Mouse (Mus musculus) Patski (cell line): ENCODE results near the gene Arih1. TPM values are rescaled to one million over a fixed set of nuclear protein-coding genes. Genes with fewer than 3 reads are reported as not detected.
"Not testable (repeated sequence)": the region's sequence is repeated elsewhere in the genome, so short reads cannot be mapped to it uniquely, and the experiment has no call there.

Source experiments
- ATAC-seq: fragments of 100-300 bp; one replicate; pipeline ENCODE4 v1.8.0; 2021
- CTCF ChIA-PET: fragments of 350-600 bp; sonication (Branson Sonifier 250); formaldehyde crosslinking; loops from one replicate; lab custom pipeline; 2022; ENCODE audit warnings: inconsistent platforms; lab: Charles Lee
- POLR2A ChIA-PET: fragments of 350-600 bp; sonication (Branson Sonifier 250); formaldehyde crosslinking; loops from one replicate; lab custom pipeline; 2022; ENCODE audit warnings: antibody characterized with exemption, inconsistent platforms; lab: Charles Lee
- DNase-seq: peaks from one replicate; pipeline ENCODE4 v3.0.0-alpha.2; 2011; ENCODE audit warnings: low read depth, low spot score
- H3K27me3 ChIP-seq: fragments of 371-371 bp; one replicate; pipeline ENCODE4 v1.5.1; 2021
- CTCF ChIP-seq: fragments of 100-300 bp; IDR thresholded peaks from one replicate; pipeline ENCODE4 v1.5.1; 2021
- in situ Hi-C: fragments of 300-500 bp; cut with MboI; formaldehyde crosslinking; loops from 3 replicates; pipeline ENCODE4 v1.11.1; 2018; ENCODE audit warnings: low pct_unique_long_range_greater_than_20kb, mixed read lengths
- polyA plus RNA-seq: library from polyadenylated mRNA; unstranded; gene quantifications from one replicate; pipeline ENCODE4 v1.2.3, GENCODE M21; 2021

Gene Arih1
- polyA plus RNA-seq, 1 experiment from 2014 or later = 74.4 TPM

DNA sequence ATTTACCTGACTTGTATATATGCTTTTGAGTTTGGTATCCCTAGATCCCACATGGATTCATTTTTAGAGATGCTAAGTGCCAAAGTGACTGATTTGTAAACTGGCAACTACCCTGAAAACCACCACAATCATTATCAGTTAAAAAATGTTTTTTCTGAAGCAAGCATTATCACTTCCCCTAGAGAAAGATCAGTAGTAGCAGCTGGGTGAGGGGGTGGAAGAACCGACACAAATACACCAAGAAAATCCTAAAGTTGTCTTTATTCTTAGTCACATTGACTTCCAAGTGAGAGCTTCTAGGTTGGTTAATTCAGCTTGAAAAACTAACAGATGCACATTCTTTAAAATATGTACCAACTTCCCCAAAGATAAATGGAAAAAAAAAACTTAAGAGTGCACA is 98.1 kb downstream of the Arih1 start:
- no peaks in the 10 kb centered on the region for H3K27me3 ChIP-seq
- in situ Hi-C loops = no loop called here
- TF ChIP-seq CTCF = no peak
- ATAC-seq (no peak), DNase-seq (no peak)
- ChIA-PET POLR2A (no interaction called here), CTCF (no interaction called here)

DNA sequence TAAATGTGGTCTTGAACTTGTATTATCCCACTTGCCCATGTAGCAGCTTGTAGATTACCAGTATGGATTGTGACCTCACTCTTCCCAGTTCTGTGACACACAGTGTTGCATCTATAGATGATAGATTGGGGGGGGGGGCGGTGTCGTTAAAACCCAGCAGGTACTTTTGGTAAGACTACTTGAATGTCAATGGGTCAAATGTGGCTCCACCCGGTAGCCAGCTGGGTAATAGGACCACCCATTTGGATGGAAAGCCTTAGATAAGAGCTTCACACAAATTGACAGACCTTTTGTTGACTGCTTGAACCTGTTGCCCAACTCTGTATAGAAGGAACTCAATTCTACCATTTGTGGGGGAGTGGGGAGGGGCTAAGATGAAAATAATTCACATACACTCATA is 99.0 kb downstream of the Arih1 start:
- CTCF ChIA-PET = no interaction called here
- no peak for DNase-seq
- in situ Hi-C loops = no loop called here
- TF ChIP-seq CTCF = no peak
- H3K27me3 ChIP-seq = no peaks in the 10 kb centered on the region
- ATAC-seq = no peak
- POLR2A ChIA-PET = no interaction called here

DNA sequence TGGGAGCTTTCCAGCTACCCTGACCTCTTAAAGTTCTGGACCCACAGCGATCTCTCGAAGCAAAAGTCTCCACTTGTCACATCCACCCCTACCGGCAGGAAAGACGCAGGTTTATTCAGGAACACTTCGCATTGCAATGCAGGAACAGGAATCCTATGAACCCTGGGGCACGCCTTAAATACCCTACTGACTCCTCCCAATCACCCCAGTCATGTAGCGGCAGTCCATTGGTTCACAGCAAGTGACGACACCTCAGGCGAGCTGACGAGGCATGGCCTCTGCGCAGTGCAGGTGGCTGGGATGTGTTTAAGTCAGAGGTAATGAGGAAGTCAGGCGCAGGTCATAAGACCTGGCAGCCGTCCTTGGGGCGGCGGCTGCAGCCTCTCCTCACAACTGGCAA is 110.8 kb downstream of the Arih1 start:
- DNase-seq (no peak), ATAC-seq (no peak)
- TF ChIP-seq CTCF = no peak
- ChIA-PET POLR2A (no interaction called here), CTCF (no interaction called here)
- H3K27me3 ChIP-seq = peaks cover 8% of the 10 kb centered on the region
- in situ Hi-C loops = no loop called here

DNA sequence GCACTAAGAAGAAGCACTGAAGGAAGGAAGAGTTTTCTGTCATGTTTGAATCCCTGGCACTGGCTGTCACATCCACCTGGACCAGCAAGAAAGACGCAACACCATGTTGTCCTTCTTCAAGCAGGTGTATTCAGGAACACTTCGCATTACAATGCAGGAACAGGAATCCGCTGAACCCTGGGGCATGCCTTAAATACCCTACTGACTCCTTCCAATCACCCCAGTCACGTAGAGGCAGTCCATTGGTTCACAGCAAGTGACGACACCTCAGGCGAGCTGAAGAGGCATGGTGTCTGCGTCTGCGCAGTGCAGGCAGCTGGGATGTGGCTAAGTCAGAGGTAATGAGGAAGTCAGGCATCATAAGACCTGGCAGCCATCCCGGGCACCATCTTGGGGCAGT is 116.8 kb downstream of the Arih1 start:
- TF ChIP-seq CTCF = no peak
- H3K27me3 ChIP-seq = peaks cover 6% of the 10 kb centered on the region
- POLR2A ChIA-PET = no interaction called here
- CTCF ChIA-PET = no interaction called here
- in situ Hi-C loops = no loop called here
- ATAC-seq (no peak), DNase-seq (no peak)

DNA sequence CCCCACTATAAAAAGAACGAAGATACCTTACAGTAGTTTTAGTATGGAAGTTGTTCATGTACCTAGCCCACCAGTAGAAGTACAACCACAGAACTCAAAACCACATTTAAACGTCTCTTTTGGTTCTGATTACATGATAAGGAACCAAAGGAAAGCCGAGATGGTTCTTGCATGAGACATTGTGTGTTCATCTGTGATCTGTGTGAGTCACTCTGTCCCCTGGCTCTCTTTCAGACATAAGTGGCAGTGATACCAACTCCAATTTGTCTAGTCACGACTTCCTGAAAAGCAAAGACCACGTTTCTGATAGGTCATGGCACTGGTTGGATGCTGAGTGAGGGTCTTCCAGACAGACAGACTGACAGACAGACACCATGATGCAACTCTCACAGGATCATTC is 117.2 kb downstream of the Arih1 start:
- peaks cover 6% of the 10 kb centered on the region for H3K27me3 ChIP-seq
- ChIA-PET POLR2A (no interaction called here), CTCF (no interaction called here)
- no peak for ATAC-seq
- in situ Hi-C loops = no loop called here
- no peak for DNase-seq
- no peak for TF ChIP-seq CTCF

DNA sequence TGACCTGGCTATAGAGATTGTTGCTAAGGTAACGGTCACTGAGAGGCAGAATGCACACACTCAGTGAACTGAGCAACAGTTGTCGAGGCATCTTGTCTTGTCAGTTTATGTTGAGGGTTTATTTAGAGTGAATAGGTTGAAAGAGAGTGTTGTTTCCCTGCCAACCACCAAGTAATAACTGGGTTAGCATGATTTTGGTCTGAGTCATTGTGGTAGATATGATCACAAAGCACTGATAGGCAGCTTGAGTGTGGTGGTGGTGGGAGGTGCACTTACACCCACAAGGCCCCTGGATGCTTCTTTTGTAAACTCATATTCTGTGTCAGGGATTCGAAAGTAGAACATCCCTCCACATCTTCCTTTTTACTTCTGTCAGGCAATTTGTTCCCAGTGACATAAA is 125.9 kb downstream of the Arih1 start:
- in situ Hi-C loops, ATAC-seq, H3K27me3 ChIP-seq, DNase-seq, CTCF ChIA-PET, POLR2A ChIA-PET: not testable (repeated sequence)

DNA sequence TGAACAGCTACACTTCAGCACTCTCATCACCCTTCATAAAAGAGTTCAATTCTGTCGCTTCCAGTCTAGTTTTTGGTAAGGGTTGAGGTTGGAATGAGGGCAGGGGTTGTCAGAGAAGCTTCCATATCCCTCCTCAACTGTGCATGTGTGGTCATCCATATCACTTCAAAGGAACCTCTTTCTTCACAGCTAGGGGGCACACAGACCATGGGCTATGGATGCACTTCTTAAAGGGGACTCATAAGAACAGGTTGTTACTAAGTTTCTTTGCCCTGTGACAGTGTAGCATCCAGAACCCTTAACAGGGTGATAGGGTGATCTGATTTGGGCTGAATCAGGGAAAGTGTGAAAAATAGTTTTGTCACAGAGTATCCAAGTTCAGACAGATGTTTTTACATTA is 128.4 kb downstream of the Arih1 start:
- DNase-seq, POLR2A ChIA-PET, CTCF ChIA-PET, in situ Hi-C loops, H3K27me3 ChIP-seq, ATAC-seq: not testable (repeated sequence)
- peak; percentile 20 for TF ChIP-seq CTCF

DNA sequence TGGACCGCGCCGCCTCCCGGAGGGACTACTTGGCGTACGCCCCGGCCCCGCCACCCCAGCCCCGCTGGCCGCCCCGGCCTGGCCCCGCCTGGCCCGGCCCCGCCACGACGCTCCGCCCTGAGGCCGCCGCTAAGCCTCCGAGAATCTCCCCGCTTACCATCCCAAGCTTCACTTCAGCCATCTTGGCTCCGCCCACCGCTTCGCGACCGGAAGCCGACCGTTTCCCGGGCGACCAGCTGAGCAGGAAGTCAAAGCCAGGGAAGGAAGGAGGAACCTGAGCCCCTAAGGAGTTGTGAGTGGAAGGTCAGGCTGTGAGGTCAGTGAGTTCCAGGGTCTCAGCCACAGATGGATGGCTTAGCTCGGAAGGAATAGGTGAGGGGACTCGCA is 133.2 kb downstream of the Arih1 start, which contains the start of gene Bbs4:
Gene Bbs4 (minus strand): TSS at position 256 of the 387 bp plus-strand sequence.
- TF ChIP-seq CTCF = no peak
- no peaks in the 10 kb centered on the region for H3K27me3 ChIP-seq
- ChIA-PET POLR2A (interaction anchor here (0.5 to 1.5 kb wide), 5 partner anchors 15 to 77 kb away, joined by 3 to 11 read pairs (median 6); partner anchors contain the start of gene Adpgk), CTCF (interaction anchor here (1.6 kb wide), 1 partner anchor 14 kb away, joined by 6 read pairs; no protein-coding TSS in a partner anchor)
- in situ Hi-C loops = no loop called here
- ATAC-seq = peak; percentile 96
- peak; percentile 56 for DNase-seq

DNA sequence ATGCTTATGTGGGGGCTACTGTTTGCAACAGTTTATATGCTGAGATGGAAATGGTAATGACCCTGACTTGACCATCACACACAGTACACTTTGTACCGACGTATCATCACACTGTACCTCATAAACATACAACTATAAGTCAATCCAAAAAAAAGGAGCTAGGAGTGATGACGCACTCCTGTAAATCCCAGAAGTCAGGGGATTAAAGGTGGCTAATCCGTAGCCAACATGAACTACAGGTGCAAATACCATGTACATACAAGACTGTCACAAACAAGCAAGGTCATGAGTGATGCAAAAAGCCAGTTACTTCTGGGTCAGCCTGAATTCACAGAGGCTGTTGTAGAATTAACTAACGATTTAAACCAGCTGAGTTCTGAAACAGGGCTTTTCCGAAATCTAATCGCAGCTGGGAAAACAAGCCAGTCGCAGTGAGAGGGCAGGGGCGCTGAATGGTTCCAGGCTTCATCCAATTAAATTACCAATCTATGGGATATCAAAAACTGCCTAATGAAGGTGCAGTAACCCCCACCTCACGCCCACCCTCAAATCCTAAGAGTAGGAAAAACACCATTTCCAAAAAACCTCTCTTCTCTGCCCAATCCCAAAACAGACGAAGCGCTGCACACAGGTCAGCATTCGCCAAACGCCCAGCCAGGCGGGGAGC is 133.7 kb downstream of the Arih1 start:
- CTCF ChIA-PET = interaction anchor here (1.6 kb wide), 1 partner anchor 13 kb away, joined by 6 read pairs; no protein-coding TSS in a partner anchor
- ATAC-seq (no peak), DNase-seq (no peak)
- POLR2A ChIA-PET = interaction anchor here (0.6 to 1.5 kb wide), 4 partner anchors 14 to 241 kb away, joined by 3 to 8 read pairs (median 4); no protein-coding TSS in a partner anchor
- H3K27me3 ChIP-seq = no peaks in the 10 kb centered on the region
- in situ Hi-C loops = no loop called here
- no peak for TF ChIP-seq CTCF

DNA sequence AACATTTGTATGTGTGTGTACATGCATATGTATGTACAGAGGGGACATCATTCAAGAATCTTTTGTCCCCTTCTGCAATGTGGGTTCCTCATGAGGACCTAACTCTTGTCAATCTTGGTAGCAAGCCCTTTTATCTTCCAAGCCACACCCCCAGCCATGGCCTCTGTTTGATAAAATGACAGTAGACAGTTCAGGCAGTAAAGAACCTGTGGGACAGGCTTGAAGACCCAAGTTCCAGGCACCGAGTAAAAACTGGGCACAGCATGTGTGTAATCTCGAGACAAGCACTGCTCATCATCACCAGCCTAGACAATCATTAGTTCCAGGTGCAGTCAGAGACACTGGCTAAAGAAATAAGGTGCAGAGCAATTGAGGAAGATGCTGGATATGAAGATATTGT is 140.2 kb downstream of the Arih1 start:
- in situ Hi-C loops = loop anchor here (5.0 kb wide), 1 partner anchor 131 kb away; no protein-coding TSS in a partner anchor
- no peaks in the 10 kb centered on the region for H3K27me3 ChIP-seq
- POLR2A ChIA-PET = interaction anchor here (0.6 kb wide), 1 partner anchor 975 kb away, joined by 4 read pairs; no protein-coding TSS in a partner anchor
- TF ChIP-seq CTCF = no peak
- no peak for ATAC-seq
- no peak for DNase-seq
- CTCF ChIA-PET = no interaction called here

DNA sequence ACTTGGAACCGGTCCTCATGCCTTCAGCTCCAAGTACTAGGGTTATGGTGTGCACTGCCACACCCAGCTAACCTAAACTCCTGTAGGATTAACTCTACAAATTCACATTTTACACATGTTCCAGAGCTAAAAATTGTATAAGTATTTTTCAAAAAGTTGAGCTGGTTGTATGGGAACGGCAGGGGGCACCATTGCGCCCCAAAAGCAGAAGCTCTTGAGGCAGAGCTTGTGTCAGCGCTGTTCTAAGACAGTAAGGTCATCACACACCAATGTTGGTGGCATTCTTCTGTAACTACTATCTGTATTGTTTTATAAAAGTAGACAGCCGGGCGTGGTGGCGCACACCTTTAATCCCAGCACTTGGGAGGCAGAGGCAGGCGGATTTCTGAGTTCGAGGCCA is 146.4 kb downstream of the Arih1 start:
- CTCF ChIA-PET = interaction anchor here (0.7 to 2.1 kb wide), 8 partner anchors 8 to 245 kb away, joined by 3 to 7 read pairs (median 3); partner anchors contain the start of gene Bbs4
- POLR2A ChIA-PET = no interaction called here
- DNase-seq = no peak
- in situ Hi-C loops = loop anchor here (5.0 kb wide), 1 partner anchor 227 kb away; no protein-coding TSS in a partner anchor
- TF ChIP-seq CTCF = peak; percentile 81
- ATAC-seq = no peak
- no peaks in the 10 kb centered on the region for H3K27me3 ChIP-seq
